Mouse (Mus musculus): Measurements from ENCODE around the gene Slc25a25.

DNA sequence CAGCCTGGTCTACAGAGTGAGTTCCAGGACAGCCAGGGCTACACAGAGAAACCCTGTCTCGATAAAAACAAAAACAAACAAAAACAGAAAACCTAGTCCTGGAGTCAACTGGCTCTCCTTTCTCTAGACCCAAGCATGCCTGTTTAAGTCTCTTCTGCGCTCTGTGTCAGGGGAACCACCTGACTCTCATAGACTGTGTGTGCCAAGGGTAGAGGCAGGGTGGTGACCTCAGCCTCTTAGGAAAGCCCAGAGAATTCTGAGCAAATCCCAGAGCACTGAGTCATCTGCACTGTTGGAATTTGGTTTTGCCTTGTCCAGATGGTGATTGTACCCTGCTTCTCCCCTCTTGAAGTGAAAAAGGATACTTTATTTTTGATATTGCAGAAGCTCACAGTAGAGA lies 7.1 kb upstream of the Slc25a25 start:
- TF ChIP-seq CTCF (IDR thresholded peaks at IDR 0.05; ENCODE audit: low read depth) (no peak), EP300 (IDR thresholded peaks at IDR 0.05; ENCODE audit: low read depth) (no peak)

Measured in liver, postnatal 0 days (tissue).